Mouse (Mus musculus) lung, embryonic 15.5 days (tissue): ENCODE measurements around the gene Ap1s2. TPM values are rescaled to one million over a fixed set of nuclear protein-coding genes. Genes with fewer than 3 reads are reported as not detected.

Experiments
- ATAC-seq: fragments of 200-750 bp; cut with Nextera tagmentation; 2 replicates; pipeline ENCODE4 v1.8.0; 2017; ENCODE audit warnings: moderate number of reproducible peaks, borderline replicate concordance; ENCODE audit not compliant: low FRiP score, low TSS enrichment; ENCODE audit errors: extremely low read depth
- H3K27ac ChIP-seq: fragments of 300-500 bp; sonication (generic); 2 replicates; pipeline ENCODE4 v1.5.1; 2015; ENCODE audit warnings: moderate library complexity, mild to moderate bottlenecking, inconsistent platforms
- H3K27me3 ChIP-seq: fragments of 300-500 bp; sonication (generic); 2 replicates; pipeline ENCODE4 v1.6.1; 2015; ENCODE audit warnings: inconsistent platforms
- H3K36me3 ChIP-seq: fragments of 300-500 bp; sonication (generic); 2 replicates; pipeline ENCODE4 v1.6.1; 2015; ENCODE audit warnings: inconsistent platforms
- H3K4me1 ChIP-seq: fragments of 300-500 bp; sonication (generic); 2 replicates; pipeline ENCODE4 v1.6.1; 2015; ENCODE audit warnings: inconsistent platforms
- H3K4me2 ChIP-seq: fragments of 300-500 bp; sonication (generic); 2 replicates; pipeline ENCODE4 v1.6.1; 2015; ENCODE audit warnings: inconsistent platforms, mild to moderate bottlenecking, moderate library complexity
- H3K4me3 ChIP-seq: fragments of 300-500 bp; sonication (generic); 2 replicates; pipeline ENCODE4 v1.5.1; 2015; ENCODE audit warnings: mild to moderate bottlenecking, inconsistent platforms
- H3K9ac ChIP-seq: fragments of 300-500 bp; sonication (generic); 2 replicates; pipeline ENCODE4 v1.6.1; 2015; ENCODE audit warnings: inconsistent platforms
- H3K9me3 ChIP-seq: fragments of 300-500 bp; sonication (generic); 2 replicates; pipeline ENCODE4 v1.6.1; 2016; ENCODE audit warnings: inconsistent platforms
- WGBS: fragments of 180-500 bp; shearing (Covaris S2); methylation state at CpG from one replicate; pipeline ENCODE4 v1.1.7; 2015; 5-methylcytosine and 5-hydroxymethylcytosine counted together
- polyA plus RNA-seq: library from polyadenylated mRNA; unstranded; fragments of >200 nt; fragmentation: Nextera tagmentation; extraction: Ambion mirVana; gene quantifications from 2 replicates; pipeline ENCODE4 v1.2.1, GENCODE M21; 2015

The Ap1s2 gene
- polyA plus RNA-seq, 1 experiment from 2014 or later, result 23.2 TPM

GRCm38 (mm10) chrX:163908003-163908336 lies 847 bp upstream of the Ap1s2 start:
- H3K4me3 ChIP-seq, result peak overlapping the region; percentile 69
- peak overlapping the region; percentile 56 for H3K9ac ChIP-seq
- peak overlapping the region; percentile 51 for H3K4me2 ChIP-seq
- H3K27me3 ChIP-seq, result no peaks in the 10 kb centered on the region
- H3K4me1 ChIP-seq, result no peaks in the 10 kb centered on the region
- 22% methylated on average over 8 of the region's 8 CpGs for WGBS
- H3K36me3 ChIP-seq, result no peaks in the 10 kb centered on the region
- no peaks in the 10 kb centered on the region for H3K9me3 ChIP-seq
- ATAC-seq, result no peak
- 0 out of 2 replicates have a peak overlapping the region, but pooled peaks have one; percentile 78 for H3K27ac ChIP-seq

DNA sequence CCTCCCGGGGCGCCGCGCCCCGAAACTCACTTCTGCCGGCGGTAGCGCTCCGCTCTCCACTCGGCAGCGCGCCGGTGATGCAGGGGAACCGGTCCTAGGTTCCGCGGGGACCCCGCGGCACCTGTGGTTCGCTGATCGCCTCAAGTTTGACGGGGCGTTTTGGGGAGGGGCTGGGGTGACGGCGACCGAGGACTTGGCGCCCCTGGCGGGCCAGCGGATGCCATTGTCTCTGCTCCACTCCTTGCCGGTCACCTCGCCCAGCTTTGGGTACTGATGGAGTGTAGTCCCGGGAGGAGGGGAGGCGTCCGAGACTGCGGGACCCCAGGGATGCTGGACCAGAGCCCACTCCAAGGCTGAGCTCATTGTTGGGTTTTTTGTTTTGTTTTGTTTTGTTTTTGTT lies 564 bp downstream of the Ap1s2 start:
- Histone ChIP-seq H3K9me3 (no peaks in the 10 kb centered on the region), H3K27ac (peak overlapping the region; percentile 63; the same call in 1 of the 2 replicates), H3K4me2 (peak overlapping the region; percentile 58), H3K4me3 (peak overlapping the region; percentile 69), H3K9ac (peak overlapping the region; percentile 51), H3K27me3 (no peaks in the 10 kb centered on the region), H3K36me3 (no peaks in the 10 kb centered on the region), H3K4me1 (no peaks in the 10 kb centered on the region)
- 19% methylated on average over 34 of the region's 34 CpGs for WGBS
- peak; percentile 33 for ATAC-seq

DNA sequence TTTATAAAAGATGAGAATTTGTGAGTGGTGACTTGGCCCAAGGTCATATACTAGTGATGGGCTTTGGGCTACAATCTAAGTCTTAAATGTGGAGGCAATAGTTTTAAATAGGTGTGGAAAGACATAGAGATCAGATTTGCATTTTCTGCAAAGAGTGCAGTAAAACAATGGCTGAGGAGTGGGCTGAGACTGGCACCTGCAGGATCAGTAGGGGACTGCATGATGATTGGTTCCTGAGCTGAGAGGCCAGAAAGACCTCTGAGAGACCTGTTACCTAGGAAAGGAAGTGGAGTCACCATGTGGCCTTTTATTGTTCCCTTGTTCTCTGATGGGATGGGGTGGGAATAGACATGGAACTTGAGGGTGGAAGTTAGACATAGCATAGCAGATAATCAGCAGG lies 4.0 kb downstream of the Ap1s2 start:
- Histone ChIP-seq H3K27me3 (no peaks in the 10 kb centered on the region), H3K9me3 (no peaks in the 10 kb centered on the region), H3K4me2 (no peak overlapping the region), H3K4me3 (no peak overlapping the region), H3K9ac (no peak overlapping the region), H3K4me1 (no peaks in the 10 kb centered on the region), H3K27ac (no peak overlapping the region), H3K36me3 (no peaks in the 10 kb centered on the region)
- ATAC-seq, result no peak

- no peaks in the 10 kb centered on the region for H3K9me3 ChIP-seq
- H3K9ac ChIP-seq, result no peak overlapping the region
- no peaks in the 10 kb centered on the region for H3K27me3 ChIP-seq
- ATAC-seq, result no peak
- no peak overlapping the region for H3K27ac ChIP-seq
- no peaks in the 10 kb centered on the region for H3K4me1 ChIP-seq
- H3K4me3 ChIP-seq, result no peak overlapping the region
- no peak overlapping the region for H3K4me2 ChIP-seq
- no peaks in the 10 kb centered on the region for H3K36me3 ChIP-seq
These were observed 20.7 kb downstream of the Ap1s2 start for GRCm38 (mm10) chrX:163929550-163929949.

DNA sequence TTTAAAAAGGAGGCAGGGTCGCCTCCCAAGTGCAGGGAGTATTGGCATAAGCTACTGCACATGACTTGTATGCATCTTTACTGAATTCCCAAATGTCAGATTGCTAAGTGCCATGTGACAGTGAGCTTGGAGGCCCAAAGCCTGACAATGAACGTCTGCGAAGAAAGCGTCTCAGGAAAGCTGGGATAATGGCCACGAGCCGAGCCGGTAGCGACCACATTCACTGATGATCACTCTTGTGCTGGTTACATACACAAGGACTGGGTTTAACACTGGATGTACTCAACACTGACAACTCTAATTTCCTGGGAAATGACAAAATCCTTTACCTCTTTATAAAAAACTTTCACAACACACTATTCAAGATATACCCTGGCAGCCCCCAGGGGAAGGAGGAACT lies 25.9 kb downstream of the Ap1s2 start:
- peaks cover 5% of the 10 kb centered on the region; the same call in 1 of the 2 replicates for H3K36me3 ChIP-seq
- H3K27me3 ChIP-seq, result no peaks in the 10 kb centered on the region
- H3K4me3 ChIP-seq, result no peak overlapping the region
- H3K9me3 ChIP-seq, result no peaks in the 10 kb centered on the region
- no peak overlapping the region for H3K9ac ChIP-seq
- WGBS, result 77% methylated on average over 8 of the region's 8 CpGs
- no peaks in the 10 kb centered on the region for H3K4me1 ChIP-seq
- ATAC-seq, result no peak
- H3K27ac ChIP-seq, result no peak overlapping the region
- no peak overlapping the region for H3K4me2 ChIP-seq

- H3K27me3 ChIP-seq, result no peaks in the 10 kb centered on the region
- no peak overlapping the region for H3K4me2 ChIP-seq
- ATAC-seq, result no peak
- no peaks in the 10 kb centered on the region for H3K9me3 ChIP-seq
- 89% methylated on average over 6 of the region's 6 CpGs for WGBS
- peaks cover 15% of the 10 kb centered on the region for H3K36me3 ChIP-seq
- H3K27ac ChIP-seq, result no peak overlapping the region
- no peak overlapping the region for H3K4me3 ChIP-seq
- no peak overlapping the region for H3K9ac ChIP-seq
- H3K4me1 ChIP-seq, result no peaks in the 10 kb centered on the region
These were observed 29.8 kb downstream of the Ap1s2 start for GRCm38 (mm10) chrX:163938587-163938986.

- Histone ChIP-seq H3K4me3 (no peak overlapping the region), H3K9me3 (no peaks in the 10 kb centered on the region), H3K9ac (no peak overlapping the region), H3K27ac (no peak overlapping the region), H3K4me2 (no peak overlapping the region), H3K36me3 (peaks cover 21% of the 10 kb centered on the region), H3K4me1 (no peaks in the 10 kb centered on the region), H3K27me3 (no peaks in the 10 kb centered on the region)
- WGBS, result 91% methylated on average over 3 of the region's 3 CpGs
- ATAC-seq, result no peak
These were observed 35.6 kb downstream of the Ap1s2 start for GRCm38 (mm10) chrX:163944381-163944780.

GRCm38 (mm10) chrX:163951618-163952017 lies 42.8 kb downstream of the Ap1s2 start:
- no peak overlapping the region for H3K4me2 ChIP-seq
- ATAC-seq, result no peak
- no peaks in the 10 kb centered on the region for H3K27me3 ChIP-seq
- no peaks in the 10 kb centered on the region for H3K4me1 ChIP-seq
- H3K4me3 ChIP-seq, result no peak overlapping the region
- H3K9me3 ChIP-seq, result no peaks in the 10 kb centered on the region
- 25% methylated on average over 1 of the region's 1 CpGs for WGBS
- H3K27ac ChIP-seq, result no peak overlapping the region
- H3K9ac ChIP-seq, result no peak overlapping the region
- H3K36me3 ChIP-seq, result peaks cover 34% of the 10 kb centered on the region

DNA sequence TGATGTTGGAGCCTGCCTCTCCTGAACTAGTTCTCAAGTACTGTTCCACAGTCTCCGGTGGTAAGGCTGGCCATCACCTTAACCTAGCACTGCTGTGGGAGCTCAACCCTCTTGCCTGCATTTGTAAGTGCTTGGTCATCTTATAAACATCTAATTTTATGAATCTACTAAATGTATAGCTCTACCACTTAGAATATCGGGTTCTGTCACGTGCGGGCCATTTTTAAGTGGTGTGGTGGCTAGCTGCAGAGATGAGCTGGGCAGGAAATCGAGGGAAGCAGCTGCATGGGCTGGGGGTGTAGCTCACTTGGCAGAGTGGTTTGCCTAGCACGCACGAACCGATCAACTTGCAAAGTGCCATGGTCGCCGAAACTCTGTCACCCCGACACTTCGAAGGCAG lies 48.6 kb downstream of the Ap1s2 start:
- H3K9ac ChIP-seq, result peak overlapping the region; percentile 73
- no peaks in the 10 kb centered on the region for H3K9me3 ChIP-seq
- H3K4me3 ChIP-seq, result peak overlapping the region; percentile 69
- peak overlapping the region; percentile 55 for H3K4me2 ChIP-seq
- no peak; the same call in 1 of the 2 replicates for ATAC-seq
- H3K36me3 ChIP-seq, result peaks cover 16% of the 10 kb centered on the region
- peak overlapping the region; percentile 99 for H3K27ac ChIP-seq
- peaks cover 3% of the 10 kb centered on the region; the same call in 1 of the 2 replicates for H3K4me1 ChIP-seq
- WGBS, result 22% methylated on average over 12 of the region's 12 CpGs
- H3K27me3 ChIP-seq, result no peaks in the 10 kb centered on the region

- Histone ChIP-seq H3K4me2 (peak overlapping the region; percentile 55), H3K27me3 (no peaks in the 10 kb centered on the region), H3K9ac (peak overlapping the region; percentile 73), H3K4me1 (peaks cover 3% of the 10 kb centered on the region; the same call in 1 of the 2 replicates), H3K36me3 (peaks cover 14% of the 10 kb centered on the region; the same call in 1 of the 2 replicates), H3K4me3 (peak overlapping the region; percentile 69), H3K27ac (peak overlapping the region; percentile 99), H3K9me3 (no peaks in the 10 kb centered on the region)
- peak; percentile 94 for ATAC-seq
- 25% methylated on average over 43 of the region's 67 CpGs for WGBS
These were observed 49.1 kb downstream of the Ap1s2 start for GRCm38 (mm10) chrX:163957803-163958466.

- Histone ChIP-seq H3K36me3 (peaks cover 9% of the 10 kb centered on the region; the same call in 1 of the 2 replicates), H3K4me1 (peaks cover 3% of the 10 kb centered on the region; the same call in 1 of the 2 replicates), H3K4me2 (peak within 1 kb of the TSS; percentile 55), H3K27ac (peak within 1 kb of the TSS; percentile 99), H3K9ac (peak within 1 kb of the TSS; percentile 73), H3K4me3 (peak within 1 kb of the TSS; percentile 69), H3K9me3 (no peaks in the 10 kb centered on the region), H3K27me3 (no peaks in the 10 kb centered on the region)
- WGBS, result 15% methylated on average over 24 of the region's 29 CpGs
- ATAC-seq, result peak; percentile 97
These were observed 49.7 kb downstream of the Ap1s2 start, which contains the start of gene Zrsr2 for GRCm38 (mm10) chrX:163958467-163958875. Zrsr2 (minus strand) TSS chrX:163958661.

DNA sequence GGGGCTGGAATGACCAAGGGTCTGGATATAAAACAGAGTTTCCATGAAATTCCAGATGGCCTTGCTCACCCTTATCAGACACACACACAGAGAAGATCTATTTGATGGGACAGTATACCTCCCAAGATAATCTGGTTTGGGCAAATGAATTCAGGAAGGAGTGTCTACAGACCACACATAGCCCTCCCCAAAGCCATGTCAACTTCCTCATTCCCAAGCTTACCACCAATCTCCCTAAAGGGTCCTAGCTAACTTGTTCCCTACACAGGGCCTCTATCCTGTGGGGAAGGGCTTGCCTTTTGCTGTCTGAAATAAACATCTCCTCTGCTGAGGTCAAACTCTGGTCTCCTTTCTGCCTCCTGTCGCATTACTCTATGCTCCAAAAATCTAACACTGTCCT lies 72.3 kb downstream of the Ap1s2 start:
- 90% methylated on average over 1 of the region's 1 CpGs for WGBS
- Histone ChIP-seq H3K4me1 (no peaks in the 10 kb centered on the region), H3K27ac (no peak overlapping the region), H3K9me3 (no peaks in the 10 kb centered on the region), H3K36me3 (no peaks in the 10 kb centered on the region), H3K9ac (no peak overlapping the region), H3K4me2 (no peak overlapping the region), H3K27me3 (no peaks in the 10 kb centered on the region), H3K4me3 (no peak overlapping the region)
- ATAC-seq, result no peak
